Mouse (Mus musculus) MEL (cell line): Measurements from ENCODE around the gene Gm45261. TPM values are rescaled to one million over a fixed set of nuclear protein-coding genes. Genes with fewer than 3 reads are reported as not detected.

Source experiments
- DNase-seq: peaks from one replicate; pipeline ENCODE4 v3.0.0; 2011; ENCODE audit warnings: low read depth, low spot score
- H3K27ac ChIP-seq: 2 replicates; pipeline ENCODE4 v1.5.1; 2012; ENCODE audit warnings: low read depth, mild to moderate bottlenecking, control low read depth, low read length, moderate library complexity; ENCODE audit not compliant: control insufficient read depth
- H3K27me3 ChIP-seq, 2 experiments: fragments of 150-350 bp in 1 of 2; sonication (generic) in 1 of 2; 2 replicates each; pipeline ENCODE4 v1.6.1; 2012; ENCODE audit warnings: low read length in 2 of 2, mild to moderate bottlenecking in 2 of 2, improper control_type of control experiment in 1 of 2, moderate library complexity in 1 of 2; ENCODE audit not compliant: insufficient read depth in 2 of 2, control insufficient read depth in 1 of 2
- H3K36me3 ChIP-seq, 2 experiments: 2 replicates each; pipeline ENCODE4 v1.6.1; 2012 to 2014; ENCODE audit warnings: low read length in 2 of 2, improper control_type of control experiment in 1 of 2, inconsistent platforms in 1 of 2, mild to moderate bottlenecking in 1 of 2; ENCODE audit not compliant: insufficient read depth in 2 of 2, control insufficient read depth in 1 of 2
- H3K4me1 ChIP-seq, 2 experiments: fragments of 150-350 bp in 1 of 2; sonication (generic) in 1 of 2; 2 replicates each; pipeline ENCODE4 v1.6.1; 2012; ENCODE audit warnings: low read length in 2 of 2, improper control_type of control experiment in 1 of 2, mild to moderate bottlenecking in 1 of 2; ENCODE audit not compliant: insufficient read depth in 2 of 2, control insufficient read depth in 1 of 2
- H3K4me3 ChIP-seq, 2 experiments: fragments of 150-350 bp in 1 of 2; sonication (generic) in 1 of 2; 2 replicates each; pipeline ENCODE4 v1.5.1; 2012; ENCODE audit warnings: low read depth in 2 of 2, low read length in 2 of 2, mild to moderate bottlenecking in 2 of 2, moderate library complexity in 2 of 2, control low read depth in 1 of 2, improper control_type of control experiment in 1 of 2; ENCODE audit not compliant: control insufficient read depth in 1 of 2, insufficient read depth in 1 of 2
- H3K79me2 ChIP-seq: 2 replicates; pipeline ENCODE4 v1.6.1; 2012; ENCODE audit warnings: mild to moderate bottlenecking, low read length, moderate library complexity; ENCODE audit not compliant: control insufficient read depth, poor library complexity, insufficient read depth
- H3K9ac ChIP-seq: 2 replicates; pipeline ENCODE4 v1.6.1; 2012; ENCODE audit warnings: low read depth, mild to moderate bottlenecking, control low read depth, low read length, moderate library complexity; ENCODE audit not compliant: control insufficient read depth, poor library complexity, severe bottlenecking
- H3K9me3 ChIP-seq: fragments of 150-350 bp; sonication (generic); replicated peaks from 2 replicates; pipeline ENCODE4 v1.6.1; 2012; ENCODE audit warnings: mild to moderate bottlenecking, low read length, improper control_type of control experiment, moderate library complexity; ENCODE audit not compliant: insufficient read depth
- BHLHE40 ChIP-seq: IDR thresholded peaks from 2 replicates; pipeline ENCODE4 v1.6.1; 2012; ENCODE audit warnings: low read depth, mild to moderate bottlenecking, inconsistent platforms, low read length, improper control_type of control experiment, borderline replicate concordance
- E2F4 ChIP-seq: IDR thresholded peaks from 2 replicates; pipeline ENCODE4 v1.6.1; 2011; ENCODE audit warnings: low read depth, low read length, improper control_type of control experiment, borderline replicate concordance
- ELF1 ChIP-seq: IDR thresholded peaks from 2 replicates; pipeline ENCODE4 v1.6.1; 2014; ENCODE audit warnings: low read depth, mild to moderate bottlenecking, inconsistent platforms, low read length, improper control_type of control experiment, moderate library complexity
- EP300 ChIP-seq, 2 experiments: IDR thresholded peaks; 2 replicates each; pipeline ENCODE4 v1.6.1; 2011; ENCODE audit warnings: improper control_type of control experiment in 2 of 2, low read length in 2 of 2, low read depth in 1 of 2, mild to moderate bottlenecking in 1 of 2
- HCFC1 ChIP-seq: IDR thresholded peaks from 2 replicates; pipeline ENCODE4 v1.6.1; 2012; ENCODE audit warnings: low read depth, mild to moderate bottlenecking, inconsistent platforms, low read length, improper control_type of control experiment, moderate library complexity
- JUND ChIP-seq: IDR thresholded peaks from 2 replicates; pipeline ENCODE4 v1.6.1; 2011; ENCODE audit warnings: low read depth, mild to moderate bottlenecking, improper control_type of control experiment, low read length
- MAFK ChIP-seq: IDR thresholded peaks from 2 replicates; pipeline ENCODE4 v1.6.1; 2011; ENCODE audit warnings: low read depth, mild to moderate bottlenecking, low read length, improper control_type of control experiment, borderline replicate concordance
- MAX ChIP-seq: IDR thresholded peaks from 2 replicates; pipeline ENCODE4 v1.6.1; 2011; ENCODE audit warnings: low read length, improper control_type of control experiment
- MAZ ChIP-seq: IDR thresholded peaks from 2 replicates; pipeline ENCODE4 v1.6.1; 2012; ENCODE audit warnings: low read depth, mild to moderate bottlenecking, inconsistent platforms, low read length, improper control_type of control experiment
- MEF2A ChIP-seq: IDR thresholded peaks from 2 replicates; pipeline ENCODE4 v1.6.1; 2014; ENCODE audit warnings: low read depth, mild to moderate bottlenecking, inconsistent platforms, low read length, improper control_type of control experiment; ENCODE audit not compliant: poor library complexity, insufficient replicate concordance, severe bottlenecking; ENCODE audit errors: extremely low read depth
- NRF1 ChIP-seq: IDR thresholded peaks from 2 replicates; pipeline ENCODE4 v1.6.1; 2014; ENCODE audit warnings: low read depth, mild to moderate bottlenecking, inconsistent platforms, low read length, improper control_type of control experiment, moderate library complexity; ENCODE audit not compliant: poor library complexity, insufficient read depth, severe bottlenecking
- POLR2AphosphoS2 ChIP-seq: IDR thresholded peaks from 2 replicates; pipeline ENCODE4 v1.6.1; 2011; ENCODE audit warnings: low read length, improper control_type of control experiment
- RAD21 ChIP-seq: IDR thresholded peaks from 2 replicates; pipeline ENCODE4 v1.6.1; 2011; ENCODE audit warnings: mild to moderate bottlenecking, low read depth, low read length, improper control_type of control experiment
- RCOR1 ChIP-seq: IDR thresholded peaks from 2 replicates; pipeline ENCODE4 v1.6.1; 2012; ENCODE audit warnings: low read depth, mild to moderate bottlenecking, inconsistent platforms, low read length, improper control_type of control experiment
- SMC3 ChIP-seq: IDR thresholded peaks from 2 replicates; pipeline ENCODE4 v1.6.1; 2011; ENCODE audit warnings: low read depth, low read length, improper control_type of control experiment
- TAL1 ChIP-seq: IDR thresholded peaks from 2 replicates; pipeline ENCODE4 v1.6.1; 2012; ENCODE audit warnings: mild to moderate bottlenecking, inconsistent platforms, low read length, moderate library complexity, mixed read lengths
- TCF12 ChIP-seq: IDR thresholded peaks from 2 replicates; pipeline ENCODE4 v1.6.1; 2014; ENCODE audit warnings: low read depth, mild to moderate bottlenecking, inconsistent platforms, low read length, improper control_type of control experiment, moderate library complexity
- UBTF ChIP-seq: IDR thresholded peaks from 2 replicates; pipeline ENCODE4 v1.6.1; 2012; ENCODE audit warnings: low read depth, mild to moderate bottlenecking, inconsistent platforms, low read length, improper control_type of control experiment, moderate library complexity, borderline replicate concordance; ENCODE audit not compliant: insufficient read depth
- USF2 ChIP-seq, 2 experiments: IDR thresholded peaks; 2 replicates each; pipeline ENCODE4 v1.6.1; 2011 to 2012; ENCODE audit warnings: improper control_type of control experiment in 2 of 2, low read length in 2 of 2, borderline replicate concordance in 1 of 2, inconsistent platforms in 1 of 2, low read depth in 1 of 2, mild to moderate bottlenecking in 1 of 2; ENCODE audit not compliant: insufficient read depth in 1 of 2
- ZC3H11A ChIP-seq: IDR thresholded peaks from 2 replicates; pipeline ENCODE4 v1.6.1; 2012; ENCODE audit warnings: low read depth, mild to moderate bottlenecking, inconsistent platforms, low read length, improper control_type of control experiment
- ZKSCAN1 ChIP-seq: IDR thresholded peaks from 2 replicates; pipeline ENCODE4 v1.6.1; 2012; ENCODE audit warnings: low read depth, mild to moderate bottlenecking, inconsistent platforms, low read length, improper control_type of control experiment, moderate library complexity
- ZNF384 ChIP-seq: IDR thresholded peaks from 2 replicates; pipeline ENCODE4 v1.6.1; 2012; ENCODE audit warnings: low read depth, mild to moderate bottlenecking, inconsistent platforms, low read length, improper control_type of control experiment
- polyA plus RNA-seq, 2 experiments: library from polyadenylated mRNA; stranded (reverse) in 1 of 2; unstranded in 1 of 2; fragments of >175 nt in 1 of 2; fragments of >200 nt in 1 of 2; gene quantifications; 2 replicates each; pipeline versions ENCODE4 v1.2.1 to v1.2.4; 2012; ENCODE audit warnings: low replicate concordance in 2 of 2, low read depth in 1 of 2; ENCODE audit not compliant: insufficient read length in 2 of 2, insufficient read depth in 1 of 2, missing spikeins in 1 of 2
- total RNA-seq: library from RNA; depleted of rRNA; stranded (reverse); fragments of 300-350 nt; gene quantifications from 2 replicates; pipeline ENCODE4 v1.2.3, GENCODE M21; 2012

Gm45261 gene
- total and polyA plus RNA-seq, 3 experiments, result not detected

GRCm38 (mm10) chr1:80440911-80441310, 20.3 kb downstream of the Gm45261 start:
- DNase-seq, result no peak

GRCm38 (mm10) chr1:80438506-80438905, 22.7 kb downstream of the Gm45261 start:
- Histone ChIP-seq H3K9ac (no peak overlapping the region), H3K9me3 (no peaks in the 10 kb centered on the region), H3K4me3 (no peak overlapping the region), H3K79me2 (no peaks in the 10 kb centered on the region), H3K27ac (no peak overlapping the region), H3K27me3 (no peaks in the 10 kb centered on the region; a peak in 2 of 4 replicates), H3K4me1 (no peaks in the 10 kb centered on the region), H3K36me3 (no peaks in the 10 kb centered on the region)
- TF ChIP-seq ZKSCAN1, result no peak
- TF ChIP-seq TCF12, result no peak
- TF ChIP-seq EP300 (IDR thresholded peaks at IDR 0.05; ENCODE audit: low read depth in 1 of 2, low read length in 2 of 2), result no peak
- TF ChIP-seq ZNF384, result no peak
- TF ChIP-seq BHLHE40, result no peak
- TF ChIP-seq UBTF, result no peak
- TF ChIP-seq RAD21, result no peak
- no peak for TF ChIP-seq SMC3
- no peak for TF ChIP-seq E2F4
- no peak for TF ChIP-seq ZC3H11A
- TF ChIP-seq MEF2A, result no peak
- TF ChIP-seq MAFK, result no peak
- TF ChIP-seq MAX, result no peak
- TF ChIP-seq RCOR1, result no peak
- no peak for DNase-seq

More at GRCm38 (mm10) chr1:80440911-80441310, 20.3 kb downstream of the Gm45261 start:
- Histone ChIP-seq H3K4me1 (no peaks in the 10 kb centered on the region), H3K36me3 (no peaks in the 10 kb centered on the region), H3K27ac (no peak overlapping the region), H3K9ac (no peak overlapping the region), H3K27me3 (peaks cover 0 to under 1% of the 10 kb centered on the region in 2 experiments; a peak in 2 of 4 replicates), H3K9me3 (no peaks in the 10 kb centered on the region), H3K79me2 (no peaks in the 10 kb centered on the region), H3K4me3 (no peak overlapping the region)
- TF ChIP-seq TCF12 (no peak), TAL1 (no peak), MAZ (no peak), ZC3H11A (no peak), SMC3 (no peak), MEF2A (no peak), ELF1 (no peak), POLR2AphosphoS2 (no peak), JUND (no peak), HCFC1 (no peak), NRF1 (no peak), USF2 (IDR thresholded peaks at IDR 0.05; ENCODE audit: borderline replicate concordance in 1 of 2, insufficient read depth in 1 of 2, low read depth in 1 of 2, low read length in 2 of 2) (no peak), E2F4 (no peak)
